Mouse (Mus musculus) lung, postnatal 0 days (tissue): ENCODE measurements around the gene Spred2. TPM values are rescaled to one million over a fixed set of nuclear protein-coding genes. Genes with fewer than 3 reads are reported as not detected.
A peak's percentile ranks its signal among the peaks of the same experiment; 100 is the strongest.

Source experiments
- ATAC-seq: fragments of 200-750 bp; cut with Nextera tagmentation; 2 replicates; pipeline ENCODE4 v1.8.0; 2017; ENCODE audit warnings: moderate library complexity
- DNase-seq: peaks from one replicate; pipeline ENCODE4 v3.0.0-alpha.2; 2016; ENCODE audit warnings: low spot score
- H3K27ac ChIP-seq: fragments of 300-500 bp; sonication (generic); 2 replicates; pipeline ENCODE4 v1.5.1; 2014; ENCODE audit warnings: antibody characterized with exemption, mild to moderate bottlenecking, low read length, mixed read lengths
- H3K27me3 ChIP-seq: fragments of 300-500 bp; sonication (generic); replicated peaks from 2 replicates; pipeline ENCODE4 v1.6.1; 2014; ENCODE audit warnings: low read length, mixed read lengths; ENCODE audit not compliant: insufficient read depth
- H3K36me3 ChIP-seq: fragments of 300-500 bp; sonication (generic); 2 replicates; pipeline ENCODE4 v1.6.1; 2014; ENCODE audit warnings: low read length, mixed read lengths; ENCODE audit not compliant: insufficient read depth
- H3K4me1 ChIP-seq: fragments of 300-500 bp; sonication (generic); 2 replicates; pipeline ENCODE4 v1.6.1; 2014; ENCODE audit warnings: antibody characterized with exemption, low read depth, low read length, mixed read lengths; ENCODE audit not compliant: insufficient read depth
- H3K4me2 ChIP-seq: fragments of 300-500 bp; sonication (generic); replicated peaks from 2 replicates; pipeline ENCODE4 v1.6.1; 2014; ENCODE audit warnings: low read depth, mild to moderate bottlenecking, low read length, moderate library complexity, mixed read lengths
- H3K4me3 ChIP-seq: fragments of 300-500 bp; sonication (generic); 2 replicates; pipeline ENCODE4 v1.5.1; 2014; ENCODE audit warnings: low read depth, low read length
- H3K9ac ChIP-seq: fragments of 300-500 bp; sonication (generic); replicated peaks from 2 replicates; pipeline ENCODE4 v1.6.1; 2014; ENCODE audit warnings: low read depth, mild to moderate bottlenecking
- H3K9me3 ChIP-seq: fragments of 300-500 bp; sonication (generic); 2 replicates; pipeline ENCODE4 v1.6.1; 2016; ENCODE audit warnings: low read length, mixed read lengths
- CTCF ChIP-seq: IDR thresholded peaks from 2 replicates; pipeline ENCODE4 v1.5.1; 2016; ENCODE audit warnings: antibody characterized with exemption, mild to moderate bottlenecking
- EP300 ChIP-seq: IDR thresholded peaks from 2 replicates; pipeline ENCODE4 v1.6.1; 2016; ENCODE audit warnings: antibody characterized with exemption, mild to moderate bottlenecking, control low read depth
- WGBS: fragments of 180-500 bp; shearing (Covaris S2); extraction: QIAGEN DNeasy Blood & Tissue Kit; methylation state at CpG from one replicate; pipeline ENCODE4 v1.1.7; 2014; 5-methylcytosine and 5-hydroxymethylcytosine counted together
- polyA plus RNA-seq: library from polyadenylated mRNA; unstranded; fragments of >200 nt; fragmentation: Nextera tagmentation; extraction: Ambion mirVana; gene quantifications from 2 replicates; pipeline ENCODE4 v1.2.1, GENCODE M21; 2015

The Spred2 gene
- polyA plus RNA-seq, 1 experiment from 2014 or later: 3.9 TPM

- no peak for TF ChIP-seq EP300
- TF ChIP-seq CTCF: no peak
- Histone ChIP-seq H3K9ac (peak overlapping the region; percentile 88), H3K36me3 (no peaks in the 10 kb centered on the region), H3K9me3 (no peaks in the 10 kb centered on the region), H3K4me2 (peak overlapping the region; percentile 94), H3K4me1 (peaks cover 13% of the 10 kb centered on the region; the same call in 1 of the 2 replicates), H3K27me3 (no peaks in the 10 kb centered on the region), H3K4me3 (peak overlapping the region; percentile 84), H3K27ac (peak overlapping the region; percentile 91)
- DNase-seq (peak; percentile 52), ATAC-seq (no peak)
- 2% methylated on average over 27 of the region's 29 CpGs for WGBS
Observed at GRCm38 (mm10) chr11:19924757-19925148, 578 bp downstream of the Spred2 start.

GRCm38 (mm10) chr11:19925149-19925975 lies 1.2 kb downstream of the Spred2 start:
- H3K36me3 ChIP-seq: no peaks in the 10 kb centered on the region
- DNase-seq (peak; percentile 80), ATAC-seq (peak; percentile 36)
- H3K9me3 ChIP-seq: no peaks in the 10 kb centered on the region
- no peaks in the 10 kb centered on the region for H3K27me3 ChIP-seq
- H3K9ac ChIP-seq: peak overlapping the region; percentile 88
- WGBS: under 1% methylated on average over 67 of the region's 75 CpGs
- peaks cover 13% of the 10 kb centered on the region; the same call in 1 of the 2 replicates for H3K4me1 ChIP-seq
- peak overlapping the region; percentile 84 for H3K4me3 ChIP-seq
- peak overlapping the region; percentile 91 for H3K27ac ChIP-seq
- no peak for TF ChIP-seq CTCF
- H3K4me2 ChIP-seq: peak overlapping the region; percentile 94

DNA sequence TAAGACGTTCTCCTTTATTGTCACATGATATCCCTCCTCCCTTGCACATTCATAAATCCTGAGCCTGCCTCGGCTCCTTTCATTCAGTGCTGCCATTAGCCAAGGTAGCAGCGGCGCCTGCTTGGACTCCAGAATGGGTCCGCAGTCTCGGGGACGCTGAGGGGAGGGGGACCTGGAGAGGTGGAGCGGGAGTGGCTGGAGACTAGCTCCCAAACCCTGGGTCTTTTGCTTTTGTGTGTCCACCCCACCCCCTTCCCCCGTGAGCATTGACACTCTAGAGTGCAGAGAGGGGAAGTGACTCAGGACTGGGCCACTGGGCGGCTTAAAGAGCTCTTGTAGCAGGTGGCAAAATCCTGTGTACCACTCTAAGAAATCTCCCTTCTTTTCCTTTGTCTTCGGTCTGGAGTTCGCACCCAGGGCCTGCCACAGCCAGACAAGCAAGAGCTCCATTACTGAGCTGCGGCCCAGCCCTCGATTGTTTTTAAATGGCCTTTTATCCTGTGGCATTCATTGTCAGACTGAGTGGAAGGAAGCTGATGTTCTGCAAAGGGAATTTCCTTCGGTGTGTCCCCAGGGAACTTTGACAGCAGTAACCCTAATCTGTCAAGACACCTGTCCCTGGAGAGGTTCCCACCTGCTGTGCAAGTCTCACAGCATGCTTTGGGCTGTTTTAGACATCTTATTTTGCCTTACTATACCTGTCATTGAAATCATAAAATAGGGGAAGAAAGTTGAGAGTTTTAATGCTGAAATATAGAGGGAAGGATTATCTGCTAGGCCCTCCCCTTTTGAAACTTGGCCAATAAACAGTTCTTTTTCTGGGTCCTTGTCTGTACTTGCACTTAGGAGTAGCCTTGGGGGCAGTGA lies 2.0 kb downstream of the Spred2 start:
- peak overlapping the region; percentile 91 for H3K27ac ChIP-seq
- TF ChIP-seq CTCF: peak; percentile 32
- no peak for TF ChIP-seq EP300
- no peaks in the 10 kb centered on the region for H3K9me3 ChIP-seq
- H3K27me3 ChIP-seq: no peaks in the 10 kb centered on the region
- ATAC-seq: peak; percentile 29
- peaks cover 13% of the 10 kb centered on the region; the same call in 1 of the 2 replicates for H3K4me1 ChIP-seq
- H3K9ac ChIP-seq: no peak overlapping the region
- H3K4me3 ChIP-seq: peak overlapping the region; percentile 84
- no peaks in the 10 kb centered on the region for H3K36me3 ChIP-seq
- peak overlapping the region; percentile 94 for H3K4me2 ChIP-seq
- peak; percentile 80 for DNase-seq
- WGBS: 5% methylated on average over 15 of the region's 15 CpGs

DNA sequence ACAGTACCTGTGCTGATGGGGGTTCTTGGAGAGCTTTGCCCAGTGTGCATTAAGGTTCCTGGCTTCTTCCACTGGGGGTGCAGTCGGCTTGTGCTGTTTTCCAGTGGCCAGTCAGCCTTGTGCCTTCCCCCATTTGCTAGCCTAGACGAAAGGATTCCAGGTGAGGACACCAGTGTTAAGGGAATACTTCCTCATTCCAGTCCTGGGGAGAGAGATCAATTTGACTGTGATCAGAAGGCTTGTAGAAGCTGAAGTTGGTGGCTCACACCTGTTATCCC lies 2.6 kb downstream of the Spred2 start:
- Histone ChIP-seq H3K36me3 (no peaks in the 10 kb centered on the region), H3K27ac (no peak overlapping the region), H3K4me2 (peak overlapping the region; percentile 94; the same call in 1 of the 2 replicates), H3K9me3 (no peaks in the 10 kb centered on the region), H3K4me3 (no peak overlapping the region), H3K27me3 (no peaks in the 10 kb centered on the region), H3K4me1 (peaks cover 13% of the 10 kb centered on the region; the same call in 1 of the 2 replicates), H3K9ac (no peak overlapping the region)
- ATAC-seq: no peak
- DNase-seq: no peak
- 42% methylated on average over 2 of the region's 2 CpGs for WGBS
- TF ChIP-seq EP300: no peak
- no peak for TF ChIP-seq CTCF

DNA sequence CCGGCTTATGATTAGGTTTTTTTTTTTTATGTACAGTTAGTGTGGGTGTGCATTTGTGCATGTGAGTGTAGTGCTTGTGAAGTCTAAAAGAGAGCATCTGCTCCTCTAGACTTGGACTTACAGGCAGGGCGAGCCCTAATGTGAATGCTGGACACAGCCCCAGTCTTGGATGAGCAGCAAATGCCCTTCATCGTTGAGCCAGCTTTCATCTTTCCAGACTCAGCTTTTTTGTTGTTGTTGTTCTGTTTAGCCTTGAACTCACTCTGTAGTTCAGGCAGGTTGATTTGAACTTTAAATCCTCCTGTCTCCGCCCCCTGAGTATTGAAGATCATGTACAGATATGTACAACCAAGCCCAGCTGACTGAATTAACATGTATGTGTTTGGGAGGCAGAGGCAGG lies 4.5 kb downstream of the Spred2 start:
- Histone ChIP-seq H3K27ac (no peak overlapping the region), H3K4me3 (no peak overlapping the region), H3K36me3 (no peaks in the 10 kb centered on the region), H3K4me1 (peaks cover 13% of the 10 kb centered on the region; the same call in 1 of the 2 replicates), H3K9ac (no peak overlapping the region), H3K27me3 (no peaks in the 10 kb centered on the region), H3K4me2 (no peak overlapping the region), H3K9me3 (no peaks in the 10 kb centered on the region)
- ATAC-seq (no peak), DNase-seq (no peak)
- WGBS: 92% methylated on average over 4 of the region's 4 CpGs
- no peak for TF ChIP-seq EP300
- TF ChIP-seq CTCF: no peak
